Mouse (Mus musculus) left cerebral cortex, postnatal 14 days (tissue): Measurements from ENCODE around the gene Ubald2. TPM values are rescaled to one million over a fixed set of nuclear protein-coding genes. Genes with fewer than 3 reads are reported as not detected.
"Not testable (repeated sequence)": the region's sequence is repeated elsewhere in the genome, so short reads cannot be mapped to it uniquely, and the experiment has no call there.

Source experiments
- DNase-seq, 2 experiments: peaks; one replicate each; pipeline ENCODE4 v3.0.0; 2021 to 2022; ENCODE audit warnings: low spot score in 2 of 2, mixed read lengths in 1 of 2
- intact Hi-C: fragments of 180-260 bp; cut with DNase I; formaldehyde crosslinking; loops from one replicate; pipeline ENCODE4 v1.15.1; 2025
- total RNA-seq, 2 experiments: library from RNA; stranded (reverse); gene quantifications; 2 replicates each; pipeline ENCODE4 v1.2.3; 2021

Ubald2 gene
- total RNA-seq, 2 experiments from 2014 or later = 30.1 to 32.0 TPM

DNA sequence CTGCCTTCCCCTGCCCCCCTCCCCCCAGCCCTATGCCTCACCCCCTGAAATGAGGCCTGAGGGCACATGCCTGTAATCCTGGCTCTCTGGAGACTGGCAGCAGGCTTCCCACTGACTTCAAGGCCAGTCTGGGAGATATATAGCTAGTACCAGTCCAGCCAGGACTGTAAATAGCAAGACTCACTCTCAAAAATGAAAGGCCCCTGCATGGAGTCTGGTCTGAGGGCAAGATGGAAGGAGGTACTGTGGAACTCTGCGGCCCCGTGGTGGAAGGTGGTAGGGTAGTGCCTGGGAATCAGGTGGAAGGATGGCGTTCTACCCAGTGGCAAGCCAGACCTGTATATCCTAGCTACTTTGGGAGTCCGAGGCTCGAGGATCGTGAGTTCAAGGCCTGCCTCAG lies 10.0 kb downstream of the Ubald2 start:
- DNase-seq = no peak
- intact Hi-C loops = no loop called here

DNA sequence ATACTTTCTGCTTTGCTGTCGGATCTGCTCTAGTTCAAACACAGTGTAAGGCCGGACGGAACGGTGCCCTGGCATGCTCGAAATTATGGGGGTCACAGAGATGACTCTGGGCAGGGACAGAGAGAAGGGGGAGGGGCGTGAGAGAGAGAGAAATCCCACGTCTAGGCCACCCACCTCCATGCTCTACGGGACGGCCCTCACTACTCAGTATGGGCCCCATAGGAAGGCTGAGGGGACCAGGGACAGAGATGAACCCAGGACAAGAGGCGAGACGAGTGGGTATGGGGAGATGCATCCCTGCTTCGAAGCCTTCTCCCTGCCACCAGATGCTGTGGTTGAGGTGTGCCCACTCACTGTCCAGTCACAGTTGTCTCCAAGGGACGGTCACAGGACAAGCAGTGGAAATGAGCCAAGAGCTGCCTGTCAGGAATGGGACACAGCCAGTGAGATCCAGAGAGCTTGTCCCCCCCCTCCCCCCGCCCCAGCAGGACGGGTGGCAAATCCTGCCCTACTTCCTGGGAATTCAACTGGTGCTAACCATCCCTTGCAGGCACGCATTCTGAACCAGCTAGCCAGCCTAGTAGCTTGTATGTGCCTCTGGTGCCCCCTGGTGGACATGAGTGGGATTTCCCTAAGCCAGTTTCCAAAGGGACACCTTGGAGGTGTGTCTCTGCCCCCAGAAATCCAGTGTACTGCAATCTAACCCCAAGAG lies 11.9 kb downstream of the Ubald2 start:
- intact Hi-C loops = loop anchor here (1.0 kb wide), 1 partner anchor 126 kb away; no protein-coding TSS in a partner anchor
- peak; percentile 96 for DNase-seq

DNA sequence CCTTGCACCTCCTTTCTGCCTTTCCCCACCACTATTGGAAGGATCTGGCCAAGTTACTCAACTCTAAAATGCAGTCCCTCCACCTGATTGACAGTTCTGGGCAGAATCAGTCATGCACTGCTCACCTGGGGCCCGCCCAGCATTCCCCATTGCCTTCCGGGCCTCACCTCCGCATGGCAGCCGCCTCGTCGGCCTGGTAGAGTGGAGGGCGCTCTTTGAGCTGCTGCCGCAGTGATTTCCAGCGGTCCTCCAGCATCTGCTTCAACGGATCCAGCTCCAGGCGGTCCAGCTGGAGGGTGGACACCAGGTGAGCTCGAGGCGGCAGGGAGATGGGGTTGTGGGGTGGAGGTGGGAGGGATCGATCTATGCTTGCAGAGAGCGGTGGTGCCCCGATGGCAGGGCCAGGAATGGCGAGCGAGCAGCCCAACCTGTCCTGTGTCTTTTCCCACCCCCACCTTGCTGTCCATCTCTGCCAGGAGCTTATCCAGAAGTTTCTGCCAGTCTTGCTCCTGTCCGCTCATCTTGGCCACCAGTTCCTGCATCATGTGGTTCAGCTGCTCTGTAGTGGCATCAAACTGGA lies 12.5 kb downstream of the Ubald2 start:
- DNase-seq = no peak
- intact Hi-C loops = loop anchor here (1.0 kb wide), 1 partner anchor 127 kb away; no protein-coding TSS in a partner anchor

DNA sequence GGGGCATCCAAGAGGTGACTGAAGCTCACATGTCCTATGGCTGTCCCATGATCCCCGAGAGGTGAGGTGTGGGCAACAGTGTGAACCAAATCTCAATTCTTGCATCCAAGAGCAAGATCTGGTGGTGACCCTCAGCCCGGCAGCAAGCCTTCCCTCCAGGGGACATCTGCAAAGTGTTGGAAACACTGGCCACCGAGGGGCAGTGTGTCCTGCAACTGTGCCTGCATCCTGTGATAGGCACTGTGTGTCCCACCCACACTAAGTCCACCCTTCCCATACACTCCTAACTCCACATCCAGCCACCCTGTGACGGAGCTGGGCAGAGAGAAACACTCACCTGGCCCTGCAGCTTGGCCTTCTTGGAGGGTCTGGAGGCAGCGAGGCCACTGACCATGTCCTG lies 13.9 kb downstream of the Ubald2 start:
- no peak for DNase-seq
- intact Hi-C loops = no loop called here

DNA sequence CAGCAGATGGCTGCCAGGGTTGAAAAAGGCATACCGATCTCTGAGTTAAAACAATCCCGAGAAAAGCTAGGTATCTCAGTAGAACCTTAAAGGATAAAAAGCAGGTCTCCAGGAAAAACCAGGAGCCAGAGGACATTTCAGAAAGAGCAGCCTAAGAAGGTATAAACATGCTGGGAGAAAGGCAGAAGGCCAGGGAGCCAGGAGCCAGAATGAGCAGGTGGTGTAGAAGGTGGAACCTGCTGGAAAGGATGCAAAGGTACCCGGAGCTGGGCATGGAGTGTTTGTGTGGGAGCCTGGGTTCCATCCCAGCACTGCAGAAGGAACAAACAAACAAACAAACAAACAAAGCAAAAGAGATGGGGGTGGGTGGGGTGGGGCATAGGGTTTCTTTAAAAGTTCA lies 15.4 kb downstream of the Ubald2 start:
- no peak for DNase-seq
- intact Hi-C loops = no loop called here

DNA sequence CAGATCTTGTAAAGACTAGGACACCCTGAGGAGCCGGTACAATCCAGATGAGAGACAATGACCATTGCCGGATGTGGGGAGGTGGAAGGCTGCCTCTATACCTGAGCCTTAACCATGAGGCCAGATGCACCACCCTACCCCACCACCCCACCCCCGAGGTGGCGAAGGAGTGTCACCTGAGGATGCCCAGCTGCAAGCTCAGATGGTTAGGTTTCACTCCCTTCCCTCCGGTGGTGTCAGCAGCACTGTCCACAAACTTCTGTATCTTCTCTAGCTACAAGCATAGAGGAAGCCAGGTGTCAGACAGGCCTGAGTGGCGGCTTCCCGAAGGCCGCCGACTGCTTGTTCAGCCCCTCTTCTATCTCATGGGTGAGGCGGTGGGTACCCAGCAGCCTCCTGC lies 20.0 kb downstream of the Ubald2 start:
- intact Hi-C loops = no loop called here
- DNase-seq = no peak

DNA sequence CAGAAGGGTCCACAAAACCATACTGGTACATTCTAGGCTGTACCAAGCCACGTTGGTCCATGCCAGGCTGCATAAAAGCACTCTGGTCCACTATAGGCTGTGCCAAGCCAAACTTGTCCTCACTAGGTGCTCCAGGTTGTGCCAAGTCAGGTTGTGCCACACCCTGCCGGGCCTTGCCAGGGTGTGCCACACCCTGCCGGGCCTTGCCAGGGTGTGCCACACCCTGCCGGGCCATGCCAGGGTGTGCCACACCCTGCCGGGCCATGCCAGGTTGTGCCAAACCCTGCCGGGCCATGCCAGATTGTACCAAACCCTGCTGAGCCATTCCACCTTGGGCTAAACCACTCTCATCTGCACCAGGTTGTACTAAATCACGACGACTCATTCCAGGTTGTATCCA lies 22.3 kb downstream of the Ubald2 start:
- intact Hi-C loops = no loop called here

DNA sequence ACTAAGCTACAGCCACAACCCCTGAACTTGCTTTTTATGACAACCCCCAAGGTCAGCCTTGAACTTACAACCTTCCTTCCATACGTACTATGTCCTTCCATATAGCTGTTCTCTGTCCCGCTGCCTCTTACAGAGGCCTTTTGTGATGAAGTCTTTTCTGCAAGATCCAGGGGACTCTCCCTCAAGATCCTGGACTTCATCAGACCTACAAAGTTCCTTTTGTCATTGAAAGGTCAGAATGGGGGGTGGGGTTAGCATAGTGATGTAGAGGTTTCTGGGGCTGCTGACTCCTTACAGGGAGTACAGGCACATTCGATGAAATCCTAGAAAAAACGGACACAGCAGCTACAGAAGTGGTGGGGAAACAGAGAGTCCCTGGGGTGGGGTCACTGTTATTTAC lies 25.9 kb downstream of the Ubald2 start:
- intact Hi-C loops = loop anchor here (10.0 kb wide), 1 partner anchor 235 kb away; no protein-coding TSS in a partner anchor
- no peak for DNase-seq

More for the DNA sequence above, 22.3 kb downstream of the Ubald2 start:
- no peak for DNase-seq

DNA sequence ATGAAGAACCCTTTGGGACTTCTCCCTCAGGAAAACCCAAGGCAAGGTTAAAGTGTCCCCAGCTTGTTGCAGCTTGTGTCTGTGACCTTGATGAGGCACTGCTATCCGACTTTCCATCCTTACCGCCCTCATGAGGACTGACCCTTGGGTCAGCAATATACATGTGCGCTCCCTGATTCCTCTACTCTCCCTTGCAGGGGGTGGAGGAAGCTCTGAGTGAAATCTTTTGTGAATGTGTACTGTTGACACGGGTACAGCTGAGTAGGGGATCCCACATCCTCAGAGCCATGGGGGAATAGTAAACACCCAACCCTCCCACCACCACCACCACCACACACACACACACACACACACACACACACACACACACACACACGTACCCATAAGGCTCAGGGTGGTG lies 29.4 kb downstream of the Ubald2 start:
- intact Hi-C loops = loop anchor here (10.0 kb wide), 1 partner anchor 239 kb away; no protein-coding TSS in a partner anchor
- no peak for DNase-seq

DNA sequence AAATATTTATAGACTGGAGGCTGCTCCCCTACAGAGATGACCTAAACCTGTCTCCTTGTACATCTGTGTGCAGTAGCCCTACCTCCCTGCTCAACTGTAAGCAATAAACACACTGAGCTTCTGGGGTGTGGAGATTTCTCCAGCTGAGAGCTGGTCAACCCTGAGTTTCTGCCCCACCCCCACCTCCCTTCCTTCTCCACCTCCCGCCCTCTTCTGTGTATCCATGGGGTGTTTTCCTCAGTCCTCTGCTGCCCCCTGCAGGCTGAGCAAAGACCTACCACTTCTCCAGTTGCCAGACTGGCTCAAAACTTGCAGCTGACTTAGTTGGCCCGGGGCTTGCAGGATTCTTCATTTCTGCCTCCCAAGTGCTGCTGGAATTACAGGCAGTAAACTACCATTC lies 29.9 kb downstream of the Ubald2 start:
- intact Hi-C loops = loop anchor here (10.0 kb wide), 1 partner anchor 239 kb away; no protein-coding TSS in a partner anchor
- peak; percentile 82 for DNase-seq

DNA sequence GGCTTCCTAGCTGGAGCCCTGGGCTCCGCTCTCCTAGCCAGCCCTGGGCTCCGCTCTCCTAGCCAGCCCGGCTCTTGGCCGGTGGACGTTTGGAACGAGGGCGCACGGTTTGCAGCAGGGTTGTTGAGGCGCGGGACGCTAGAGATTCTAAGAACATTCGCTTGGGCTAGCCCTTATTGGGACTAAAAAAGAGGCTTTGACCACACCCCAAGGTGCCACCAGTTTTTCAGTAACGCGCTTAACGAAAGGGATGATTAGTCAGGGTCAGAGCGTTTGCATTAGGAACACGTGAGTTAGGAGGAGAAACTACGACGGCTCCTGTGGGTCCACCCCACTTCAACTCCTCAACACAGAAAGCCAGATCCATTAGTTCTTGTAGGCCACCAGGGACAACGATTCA lies 32.2 kb downstream of the Ubald2 start, which contains the start of gene Qrich2:
Gene Qrich2 (minus strand): TSS at position 101 of the 400 bp plus-strand sequence.
- DNase-seq = no peak
- intact Hi-C loops = loop anchor here (10.0 kb wide), 1 partner anchor 241 kb away; no protein-coding TSS in a partner anchor

DNA sequence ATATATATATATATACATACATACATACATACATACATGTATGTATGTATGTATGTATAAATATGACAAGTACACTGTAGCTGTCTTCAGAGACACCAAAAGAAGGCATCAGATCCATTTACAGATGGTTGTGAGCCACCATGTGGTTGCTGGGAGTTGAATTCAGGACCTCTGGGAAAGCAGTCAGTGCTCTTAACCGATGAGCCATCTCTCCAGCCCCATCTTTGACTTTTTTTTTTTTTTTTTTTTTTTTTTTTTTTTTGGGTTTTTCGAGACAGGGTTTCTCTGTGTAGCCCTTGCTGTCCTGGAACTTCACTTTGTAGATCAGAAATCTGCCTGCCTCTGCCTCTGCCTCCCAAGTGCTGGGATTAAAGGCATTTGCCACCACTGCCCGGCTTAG lies 34.4 kb downstream of the Ubald2 start:
- not testable (repeated sequence) for DNase-seq
- intact Hi-C loops = loop anchor here (10.0 kb wide), 1 partner anchor 244 kb away; no protein-coding TSS in a partner anchor

DNA sequence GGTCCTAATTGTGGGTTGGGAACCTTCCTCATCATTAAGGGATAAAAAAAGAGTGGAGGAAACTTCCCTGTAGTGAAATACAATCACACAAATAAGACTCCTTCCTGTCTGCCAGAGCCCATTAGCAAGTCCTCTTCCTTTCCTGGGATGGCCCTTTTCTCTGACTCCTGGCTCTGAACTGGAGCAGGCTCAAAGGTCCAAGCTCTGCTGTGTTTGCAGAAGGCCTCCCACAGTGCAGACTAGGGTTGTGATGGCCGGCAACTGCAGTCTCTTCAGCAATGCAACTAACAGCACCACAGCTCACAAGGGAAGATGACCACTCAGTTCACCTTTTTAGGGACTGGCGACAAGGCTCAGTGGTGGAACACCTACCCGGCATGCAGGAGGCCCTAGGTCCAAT lies 36.4 kb downstream of the Ubald2 start:
- no peak for DNase-seq
- intact Hi-C loops = no loop called here

DNA sequence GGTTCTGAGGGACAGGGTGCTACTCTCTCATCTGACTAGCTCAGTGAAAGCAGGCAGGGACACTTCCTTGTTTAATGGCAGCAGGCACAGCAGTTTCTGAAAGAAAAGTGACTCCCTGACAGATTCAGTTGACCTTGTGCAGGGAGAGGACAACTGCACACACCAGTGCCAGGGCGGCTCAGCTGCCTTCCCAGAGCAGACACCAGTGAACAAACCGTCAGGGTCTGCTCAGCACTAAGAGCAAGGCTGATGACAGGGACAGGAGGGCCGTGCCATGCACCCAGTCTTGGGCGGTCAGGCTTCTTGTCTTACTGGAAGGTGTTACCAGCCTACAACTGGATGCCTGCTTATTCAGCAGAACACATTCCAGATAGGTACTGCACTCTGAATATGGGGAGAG lies 37.0 kb downstream of the Ubald2 start:
- DNase-seq = no peak
- intact Hi-C loops = no loop called here

DNA sequence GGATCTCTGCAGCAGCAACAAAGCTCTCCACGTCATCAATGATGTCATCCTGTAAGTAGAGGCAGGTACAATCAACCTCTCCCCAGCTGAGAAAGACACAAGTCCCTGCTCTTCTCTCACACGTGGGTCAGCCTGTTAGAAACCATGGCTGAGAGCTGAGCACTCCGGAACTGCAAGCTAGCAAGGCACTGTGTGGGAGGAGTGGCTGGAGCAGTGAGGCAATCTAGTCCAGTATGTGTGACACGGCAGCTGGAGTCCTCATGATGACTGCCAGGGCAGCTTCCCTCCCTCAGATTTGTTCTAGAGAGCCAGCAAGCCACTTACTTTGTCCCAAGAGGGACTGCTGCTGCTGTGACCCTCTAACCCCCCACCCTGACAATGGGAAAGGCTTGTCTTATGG lies 38.4 kb downstream of the Ubald2 start:
- DNase-seq = no peak
- intact Hi-C loops = no loop called here

DNA sequence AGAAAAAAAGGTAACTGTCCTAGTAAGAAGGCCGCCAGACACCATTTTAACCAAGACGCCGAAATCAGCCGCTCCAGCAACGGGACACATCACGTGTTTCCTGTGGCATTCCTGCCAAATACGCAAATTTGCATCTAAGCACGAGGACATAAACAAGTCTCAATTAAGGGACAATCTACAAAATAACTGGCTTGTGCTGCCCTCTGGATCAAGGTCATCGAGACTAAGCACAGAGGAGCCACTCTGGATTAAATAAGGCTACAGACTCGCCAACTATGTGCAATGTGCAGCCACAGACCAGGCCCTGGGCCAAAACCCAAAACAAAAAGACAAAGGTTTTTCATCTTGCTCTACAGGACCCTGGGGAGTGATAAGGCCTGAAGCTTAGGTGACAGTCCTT lies 42.1 kb downstream of the Ubald2 start:
- peak in 1 of 2 experiments; percentile 39 for DNase-seq
- intact Hi-C loops = no loop called here

DNA sequence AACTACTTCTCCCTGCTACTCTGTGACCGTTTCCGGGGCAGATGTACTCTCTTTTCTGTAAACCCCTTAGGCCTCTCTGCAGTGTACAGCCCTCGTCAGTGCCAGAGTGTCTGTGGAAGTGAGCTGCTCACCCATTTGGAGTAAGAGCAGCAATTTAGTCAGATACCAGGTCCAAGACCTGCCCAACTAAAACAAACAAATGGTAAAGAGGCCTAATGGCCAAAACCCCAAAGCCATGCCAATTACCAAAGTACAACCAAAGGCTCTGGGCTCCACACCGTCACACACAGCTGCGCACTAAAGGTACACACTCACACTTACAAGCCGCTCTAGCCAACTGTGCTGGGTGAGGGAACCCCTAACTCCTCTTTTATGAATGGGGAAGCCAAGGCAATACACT lies 42.8 kb downstream of the Ubald2 start:
- intact Hi-C loops = no loop called here
- DNase-seq = no peak

DNA sequence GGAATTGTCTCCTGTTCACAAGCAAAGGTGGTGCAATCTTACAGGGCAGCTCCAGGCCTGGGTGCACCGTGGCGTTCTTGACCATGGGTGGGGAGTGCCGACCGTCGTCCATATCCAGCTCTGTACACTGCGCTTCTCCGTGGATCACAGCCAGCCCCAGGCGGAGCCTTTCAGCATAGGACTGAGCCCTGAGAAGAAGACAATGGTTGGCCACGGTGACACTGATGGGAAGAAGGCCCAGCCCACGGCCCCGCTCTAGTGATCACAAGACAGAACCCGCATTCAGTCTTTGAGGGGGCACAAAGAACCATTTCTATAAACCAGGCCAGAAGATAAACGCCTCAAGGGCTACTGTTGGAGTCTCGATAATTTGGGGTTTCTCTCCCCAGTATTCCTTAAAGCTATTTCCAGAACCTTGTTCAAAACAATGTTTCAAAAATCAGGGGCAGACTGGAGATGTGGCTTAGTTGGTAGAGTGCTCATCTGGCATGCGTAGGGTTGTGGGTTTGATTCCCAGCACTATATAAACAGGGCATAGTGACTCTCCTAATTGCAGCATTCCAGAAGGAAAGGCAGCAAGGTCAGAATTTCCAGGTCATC lies 43.4 kb downstream of the Ubald2 start:
- no peak for DNase-seq
- intact Hi-C loops = no loop called here

DNA sequence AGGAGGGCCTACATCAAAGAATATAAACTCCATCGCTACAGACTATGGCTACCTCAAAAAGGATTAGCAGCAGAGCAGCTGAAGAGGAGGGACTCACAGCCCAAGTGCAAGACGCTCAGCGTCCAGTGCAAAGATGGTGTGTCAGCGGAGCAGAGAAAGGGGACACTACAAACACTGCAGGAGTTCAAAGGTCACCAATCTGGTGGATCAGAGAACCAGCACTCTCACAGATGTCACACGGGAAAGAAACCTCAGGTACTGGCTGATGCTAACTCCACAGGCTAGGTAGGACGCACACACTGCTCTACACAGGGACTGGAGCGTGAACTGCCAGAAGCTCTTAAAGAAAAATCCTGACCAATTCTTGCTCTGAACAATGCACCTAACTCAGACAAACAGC lies 45.1 kb downstream of the Ubald2 start:
- intact Hi-C loops = no loop called here
- no peak for DNase-seq

DNA sequence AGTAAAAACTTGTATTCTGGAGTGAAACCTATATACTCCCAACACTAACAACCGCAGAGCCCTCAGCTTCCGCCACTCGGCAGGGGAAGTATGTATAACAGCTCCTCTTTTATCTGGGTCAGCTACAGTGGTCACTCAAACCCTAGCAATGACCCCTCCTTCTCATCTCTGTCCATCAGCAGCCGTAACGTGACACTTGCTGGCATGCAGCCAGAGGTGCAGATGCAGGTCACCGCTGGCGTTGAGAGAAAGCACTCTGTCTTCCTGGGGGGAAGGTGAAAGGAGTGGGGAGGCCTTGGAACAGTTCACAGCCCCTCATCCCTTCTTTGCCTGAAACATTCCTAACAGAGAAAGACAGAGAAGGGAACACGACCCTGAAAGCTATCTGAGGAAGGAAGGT lies 45.9 kb downstream of the Ubald2 start:
- intact Hi-C loops = no loop called here
- no peak for DNase-seq

DNA sequence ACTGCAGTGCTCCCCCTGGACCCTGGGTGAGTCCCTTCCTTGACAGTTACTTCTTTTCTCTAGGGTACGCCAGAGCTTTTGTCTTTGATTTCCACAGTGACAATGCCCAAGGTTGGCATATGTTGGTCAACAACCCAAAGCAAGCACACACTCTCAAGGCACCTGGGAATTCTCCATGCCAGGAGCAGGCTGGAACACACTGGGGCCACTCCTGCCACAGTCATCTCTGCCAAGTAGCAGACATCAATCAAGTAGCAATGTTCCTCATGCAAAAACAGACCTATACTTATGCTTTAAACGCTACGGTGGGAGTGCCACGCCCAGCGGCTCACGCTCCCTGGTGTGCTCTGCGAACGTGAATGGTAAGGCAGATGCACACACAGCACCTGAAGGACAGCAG lies 47.1 kb downstream of the Ubald2 start:
- no peak for DNase-seq
- intact Hi-C loops = no loop called here
